Mouse (Mus musculus) gastrocnemius, postnatal 10 days (tissue): ENCODE data around the gene Tph1. TPM values are rescaled to one million over a fixed set of nuclear protein-coding genes. Genes with fewer than 3 reads are reported as not detected.
"Not testable (repeated sequence)": the region's sequence is repeated elsewhere in the genome, so short reads cannot be mapped to it uniquely, and the experiment has no call there.

Experiments
- DNase-seq: peaks from one replicate; pipeline ENCODE4 v3.0.0; 2021; ENCODE audit warnings: mixed read lengths
- long read RNA-seq, 2 experiments: library from polyadenylated mRNA; stranded (forward); transcript quantifications; one replicate each; pipeline ENCODE4 v2.0.0; 2021
- total RNA-seq, 2 experiments: library from RNA; stranded (reverse); gene quantifications; 2 replicates each; pipeline ENCODE4 v1.2.3; 2021

The Tph1 gene
- 1 to 10 TPM in 1 of 2 experiments, under 1 TPM in 1; 0.47 to 1.0 TPM for total RNA-seq
- long read RNA-seq, experiment 1, result 0 reads
- long read RNA-seq, experiment 2, partial matches to known transcripts, result 0 of 1 reads
- long read RNA-seq, experiment 2, other reads (novel, unspliced or antisense), result 0 of 1 reads

- no peak for DNase-seq
Observed at GRCm38 (mm10) chr7:46672160-46672672, at the start of gene Tph1. TSS of gene Tph1 (minus strand) at chr7:46672537.

DNA sequence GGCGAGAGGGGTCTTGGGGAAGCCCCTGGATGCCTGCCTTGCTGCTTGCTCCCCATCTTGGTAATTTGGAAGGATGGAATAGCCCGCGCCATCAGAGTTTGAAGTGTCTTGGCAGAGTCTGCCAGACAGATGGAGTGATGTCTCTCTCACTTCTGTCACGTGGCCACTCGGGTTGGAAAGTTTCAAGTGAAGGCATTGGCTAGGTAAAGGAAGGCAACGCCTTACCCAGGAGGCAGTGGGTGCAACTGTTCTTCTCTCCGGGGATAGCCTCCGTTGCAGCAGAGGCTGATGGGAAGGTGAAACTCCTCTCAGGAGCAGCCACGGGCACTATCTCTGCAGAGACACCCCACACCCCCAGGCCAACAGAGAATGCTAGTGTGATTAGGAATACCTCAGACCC lies 48.1 kb upstream of the Tph1 start:
- DNase-seq, result no peak

- DNase-seq, result no peak
Observed at GRCm38 (mm10) chr7:46719526-46719925, 47.2 kb upstream of the Tph1 start.

- no peak for DNase-seq
Observed at GRCm38 (mm10) chr7:46718591-46719270, 46.4 kb upstream of the Tph1 start.

DNA sequence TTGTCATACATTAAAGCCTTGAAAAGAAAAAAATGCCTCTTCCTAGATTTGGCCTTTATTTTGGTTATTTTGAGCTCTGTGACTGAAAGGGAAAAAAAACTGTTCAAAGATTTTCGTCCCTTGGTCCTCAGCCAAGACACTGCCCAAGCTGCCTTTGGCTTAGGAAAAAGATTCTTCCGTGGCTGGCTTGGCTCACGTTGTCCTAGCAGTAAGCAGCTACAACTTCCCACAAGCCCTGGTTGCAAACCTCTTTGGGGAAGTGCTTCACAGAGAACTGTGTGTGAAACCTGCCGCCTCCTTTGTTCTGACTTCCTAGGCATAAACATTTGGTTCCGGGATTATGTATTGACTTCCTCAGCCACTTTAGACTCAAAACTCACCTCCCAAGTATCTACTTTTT lies 44.6 kb upstream of the Tph1 start:
- DNase-seq, result no peak

DNA sequence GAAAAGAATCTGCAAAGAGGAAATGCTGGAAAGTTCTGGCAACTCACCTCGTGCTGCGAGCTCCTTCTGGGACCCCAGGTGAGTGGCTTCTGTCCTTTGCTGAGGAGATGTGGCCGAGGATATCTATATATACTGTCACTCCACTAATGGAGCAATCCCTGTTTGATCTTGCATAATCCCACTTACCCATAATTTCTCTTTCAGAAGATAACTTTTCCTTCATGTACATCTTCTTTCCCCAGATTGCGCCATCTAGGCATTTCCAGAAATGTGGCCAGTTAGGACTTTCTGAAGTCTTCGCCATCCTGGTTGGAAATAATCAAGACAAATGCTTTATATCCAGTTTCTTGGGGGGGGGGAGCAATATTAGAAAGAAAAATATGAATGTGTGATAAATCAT lies 43.3 kb upstream of the Tph1 start, which contains the start of gene Saa3:
TSS of gene Saa3 (minus strand) at position 101 of the 400 bp plus-strand sequence.
- no peak for DNase-seq

- DNase-seq, result peak; percentile 57
Observed at GRCm38 (mm10) chr7:46714518-46714917, 42.2 kb upstream of the Tph1 start.

- no peak for DNase-seq
Observed at GRCm38 (mm10) chr7:46712250-46712649, 39.9 kb upstream of the Tph1 start.

GRCm38 (mm10) chr7:46710390-46710844 lies 38.1 kb upstream of the Tph1 start, which contains the start of gene Saal1:
TSS of gene Saal1 (minus strand) at chr7:46710680.
- peak; percentile 93 for DNase-seq

- no peak for DNase-seq
Observed at GRCm38 (mm10) chr7:46700521-46701025, 28.2 kb upstream of the Tph1 start.

GRCm38 (mm10) chr7:46696754-46697153 lies 24.4 kb upstream of the Tph1 start:
- no peak for DNase-seq

DNA sequence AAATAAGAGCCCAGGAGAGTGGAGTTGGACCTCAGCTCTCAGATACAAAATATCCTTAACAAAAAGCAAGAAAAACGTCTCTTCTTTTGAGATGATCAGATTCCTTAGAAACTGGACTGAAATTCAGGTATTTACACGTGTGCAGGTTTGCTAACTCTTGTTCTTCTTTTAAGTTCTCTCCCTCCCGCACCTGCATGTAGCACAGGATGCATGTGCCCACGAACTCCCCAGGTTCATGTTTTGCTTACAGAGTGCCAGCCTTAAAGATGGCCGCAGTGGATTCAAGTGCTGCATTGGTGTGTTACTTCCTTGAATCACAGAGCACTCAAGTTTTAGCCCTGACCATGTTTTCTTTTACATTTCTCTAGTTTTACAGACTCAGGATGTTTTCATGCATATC lies 14.5 kb upstream of the Tph1 start:
- no peak for DNase-seq

- no peak for DNase-seq
Observed at GRCm38 (mm10) chr7:46680732-46681131, 8.4 kb upstream of the Tph1 start.

DNA sequence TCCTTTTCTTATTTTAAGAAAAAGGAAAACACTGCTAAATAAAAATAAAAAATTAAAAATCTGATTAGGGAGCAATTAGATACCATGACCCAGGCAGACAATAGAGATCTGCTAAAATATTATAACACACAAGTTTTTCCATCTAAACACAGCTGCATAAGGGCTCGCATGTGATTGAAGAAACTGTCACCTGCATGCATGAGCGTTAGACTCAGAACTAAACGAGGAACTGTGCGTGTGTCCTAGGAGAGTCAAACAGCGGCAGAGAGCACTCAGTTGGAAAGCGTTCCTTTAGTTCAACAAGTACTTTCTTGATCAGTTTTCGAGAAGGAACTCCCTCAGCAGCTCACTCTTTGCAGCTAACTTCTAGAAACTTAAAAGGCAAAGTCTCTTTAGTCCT lies 6.7 kb upstream of the Tph1 start:
- not testable (repeated sequence) for DNase-seq

DNA sequence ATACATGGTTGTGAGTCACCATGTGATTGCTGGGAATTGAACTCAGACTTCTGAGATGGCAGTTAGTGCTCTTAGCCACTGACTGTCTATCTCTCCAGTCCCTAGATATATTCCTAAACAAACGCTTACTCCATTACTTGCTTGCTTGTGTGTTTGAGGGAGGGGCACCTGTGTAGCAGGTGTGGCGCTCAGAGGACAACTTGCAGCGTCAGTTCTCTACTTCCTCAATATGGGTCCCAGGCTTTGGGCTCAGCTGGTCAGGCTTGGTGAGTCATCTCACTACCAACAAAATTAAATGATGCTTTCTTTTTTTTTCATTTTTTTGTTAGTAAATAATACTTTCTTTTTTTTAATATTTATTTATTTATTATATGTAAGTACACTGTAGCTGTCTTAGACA lies 6.1 kb upstream of the Tph1 start:
- no peak for DNase-seq

DNA sequence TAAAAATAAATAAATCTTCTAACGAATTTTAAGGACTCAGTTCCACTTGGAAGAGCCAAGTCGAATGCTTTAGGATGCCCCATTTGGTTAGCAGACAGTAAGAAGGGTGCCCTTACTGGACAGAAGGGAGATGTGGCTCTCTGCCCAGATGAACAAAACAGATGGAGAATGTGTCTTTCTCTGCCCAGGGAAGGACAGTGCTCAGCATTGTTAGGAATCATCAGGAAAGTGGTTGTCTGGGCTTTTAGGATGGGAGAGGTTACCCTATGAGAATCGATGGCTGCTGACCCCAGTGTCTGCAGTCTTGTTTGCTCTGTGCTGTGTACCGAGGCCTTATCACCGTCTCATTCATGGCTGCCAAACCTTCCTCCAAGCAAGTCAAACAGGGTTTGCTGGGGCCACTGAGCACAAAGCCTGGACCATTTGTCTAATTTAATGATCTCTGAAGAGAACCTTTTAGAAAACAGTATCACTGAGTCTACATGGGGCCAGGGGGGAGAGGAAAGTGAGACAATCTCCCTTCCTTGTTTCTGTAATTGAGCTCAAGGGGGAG lies 4.5 kb upstream of the Tph1 start:
- no peak for DNase-seq

- no peak for DNase-seq
Observed at GRCm38 (mm10) chr7:46675886-46676285, 3.5 kb upstream of the Tph1 start.

DNA sequence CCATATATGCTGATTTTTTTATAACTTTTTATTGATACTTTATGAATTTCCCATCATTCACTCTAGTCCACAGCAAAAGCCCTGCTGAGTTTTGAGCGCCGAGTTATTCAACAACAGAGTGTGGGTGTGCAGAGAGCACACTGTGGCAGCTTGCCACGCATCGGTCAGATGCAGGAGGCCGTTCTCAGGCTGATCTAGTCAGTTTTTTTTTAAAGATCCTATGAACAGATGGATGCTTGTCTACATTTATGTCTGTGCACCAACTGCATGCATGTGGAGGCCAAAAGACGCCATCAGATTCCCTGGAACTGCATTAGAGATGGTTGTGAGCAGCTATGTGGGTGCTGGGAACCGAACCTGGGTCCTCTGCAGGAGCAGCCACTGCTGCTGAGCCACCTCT lies 2.7 kb upstream of the Tph1 start:
- DNase-seq, result no peak

- peak; percentile 14 for DNase-seq
Observed at GRCm38 (mm10) chr7:46667256-46667655, 5.1 kb downstream of the Tph1 start.

- DNase-seq, result peak; percentile 41
Observed at GRCm38 (mm10) chr7:46665236-46665635, 7.1 kb downstream of the Tph1 start.

DNA sequence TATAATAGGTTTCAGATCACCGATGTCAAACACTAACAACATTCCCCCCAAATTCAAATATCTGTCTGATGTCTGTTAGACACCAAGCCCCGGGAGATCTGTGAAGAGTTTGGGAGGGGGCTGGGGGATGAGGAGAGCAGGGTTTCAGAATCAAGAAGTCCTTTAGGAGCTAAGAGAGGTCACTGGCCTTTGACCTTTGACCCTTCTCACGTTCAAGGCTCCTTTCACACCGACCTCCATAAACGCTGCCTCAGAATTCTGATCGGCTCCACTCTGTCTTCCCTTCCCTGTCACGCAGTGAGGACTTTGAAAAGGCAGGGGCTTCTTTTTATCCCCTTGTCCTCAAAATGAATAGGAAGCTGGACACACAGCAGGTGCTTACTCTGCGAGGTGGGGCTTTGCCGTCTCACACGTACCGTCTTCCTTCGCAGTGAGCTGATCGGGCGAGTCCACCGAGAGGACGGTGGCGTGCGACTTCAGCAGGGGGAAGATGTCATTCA lies 10.7 kb downstream of the Tph1 start:
- no peak for DNase-seq

GRCm38 (mm10) chr7:46652279-46652678 lies 20.1 kb downstream of the Tph1 start:
- no peak for DNase-seq

- DNase-seq, result not testable (repeated sequence)
Observed at GRCm38 (mm10) chr7:46650231-46650630, 22.1 kb downstream of the Tph1 start.
